Mouse (Mus musculus) kidney, embryonic 14.5 days (tissue): ENCODE results near the gene Gm20517. TPM values are rescaled to one million over a fixed set of nuclear protein-coding genes. Genes with fewer than 3 reads are reported as not detected.

Experiments
- ATAC-seq: fragments of 200-750 bp; cut with Nextera tagmentation; 2 replicates; pipeline ENCODE4 v1.8.0; 2017; ENCODE audit warnings: moderate number of reproducible peaks, mild to moderate bottlenecking, moderate TSS enrichment, moderate library complexity; ENCODE audit not compliant: low FRiP score, low TSS enrichment
- H3K27ac ChIP-seq: fragments of 300-500 bp; sonication (generic); 2 replicates; pipeline ENCODE4 v1.5.1; 2014; ENCODE audit warnings: low read depth, mild to moderate bottlenecking, low read length, moderate library complexity, mixed read lengths
- H3K27me3 ChIP-seq: fragments of 300-500 bp; sonication (generic); 2 replicates; pipeline ENCODE4 v1.6.1; 2014; ENCODE audit warnings: mild to moderate bottlenecking, low read length; ENCODE audit not compliant: control insufficient read depth, insufficient read depth
- H3K36me3 ChIP-seq: fragments of 300-500 bp; sonication (generic); 2 replicates; pipeline ENCODE4 v1.6.1; 2014; ENCODE audit warnings: low read length, mixed read lengths; ENCODE audit not compliant: control insufficient read depth, insufficient read depth
- H3K4me1 ChIP-seq: fragments of 300-500 bp; sonication (generic); 2 replicates; pipeline ENCODE4 v1.6.1; 2014; ENCODE audit warnings: low read length, mixed read lengths; ENCODE audit not compliant: control insufficient read depth, insufficient read depth
- H3K4me2 ChIP-seq: fragments of 300-500 bp; sonication (generic); replicated peaks from 2 replicates; pipeline ENCODE4 v1.6.1; 2014; ENCODE audit warnings: low read depth, mild to moderate bottlenecking, low read length
- H3K4me3 ChIP-seq: fragments of 300-500 bp; sonication (generic); 2 replicates; pipeline ENCODE4 v1.5.1; 2014; ENCODE audit warnings: mild to moderate bottlenecking, low read length
- H3K9ac ChIP-seq: fragments of 300-500 bp; sonication (generic); 2 replicates; pipeline ENCODE4 v1.6.1; 2014; ENCODE audit warnings: low read depth, mild to moderate bottlenecking, low read length, moderate library complexity
- H3K9me3 ChIP-seq: fragments of 300-500 bp; sonication (generic); 2 replicates; pipeline ENCODE4 v1.6.1; 2016; ENCODE audit warnings: low read length; ENCODE audit not compliant: control insufficient read depth
- WGBS: fragments of 180-500 bp; shearing (Covaris S2); extraction: QIAGEN DNeasy Blood & Tissue Kit; methylation state at CpG from one replicate; pipeline ENCODE4 v1.1.7; 2014; 5-methylcytosine and 5-hydroxymethylcytosine counted together
- polyA plus RNA-seq: library from polyadenylated mRNA; unstranded; fragments of >200 nt; fragmentation: Nextera tagmentation; extraction: Ambion mirVana; gene quantifications from 2 replicates; pipeline ENCODE4 v1.2.1, GENCODE M21; 2014

Gm20517 gene
- 1.6 and 4.2 TPM in 2 replicates for polyA plus RNA-seq

DNA sequence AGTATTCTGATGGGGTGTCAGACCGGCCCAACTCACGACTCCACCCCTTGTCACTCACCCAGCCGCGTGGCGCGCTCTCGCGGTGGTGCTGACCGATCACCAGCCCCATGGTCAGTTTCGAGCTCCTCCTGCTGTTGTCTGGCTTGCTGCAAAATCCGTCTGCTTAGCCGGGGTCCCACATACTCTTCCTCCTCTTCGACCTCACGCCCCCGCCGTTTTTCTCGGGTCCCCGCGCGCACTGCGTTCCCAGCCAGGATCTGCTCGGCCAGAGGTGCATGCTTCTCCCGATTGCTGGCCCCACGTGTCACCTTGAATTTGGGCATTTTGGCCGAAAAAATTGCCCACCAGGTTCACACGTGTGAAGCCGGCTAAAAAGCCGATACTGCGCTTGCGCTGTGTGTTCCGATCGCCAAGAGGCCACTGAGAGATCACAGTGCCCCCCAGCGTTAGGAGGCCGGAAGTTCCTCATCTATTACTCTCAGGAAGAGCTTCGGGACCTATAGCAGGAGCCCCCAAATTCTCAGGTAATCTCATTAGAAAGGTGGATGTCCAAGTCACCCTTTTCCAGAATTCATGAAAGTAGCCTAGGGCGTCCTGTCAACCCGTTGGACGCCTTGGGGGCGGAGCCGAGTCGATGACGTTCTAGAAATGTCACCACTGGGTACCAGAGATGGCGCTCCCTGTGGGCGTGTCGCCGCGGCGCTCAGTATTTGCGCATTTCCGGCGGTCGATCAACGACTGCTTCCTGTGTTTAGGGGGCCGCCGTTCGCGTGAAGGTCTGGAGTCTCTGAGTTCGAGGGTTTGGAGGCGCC lies at the start of gene Gm20517, which contains the start of the genes Bysl and Med20:
TSS of gene Gm20517 (plus strand) at position 741 of the 812 bp plus-strand sequence.
TSS of gene Bysl (minus strand) at position 644 of the 812 bp plus-strand sequence.
TSS of gene Med20 (plus strand) at position 734 of the 812 bp plus-strand sequence.
- ATAC-seq: peak; percentile 95
- Histone ChIP-seq H3K27me3 (no peaks in the 10 kb centered on the region), H3K9ac (peak within 1 kb of the TSS; percentile 84), H3K9me3 (no peaks in the 10 kb centered on the region), H3K4me3 (peak within 1 kb of the TSS; percentile 88), H3K27ac (peak within 1 kb of the TSS; percentile 67), H3K4me1 (peaks cover 18% of the 10 kb centered on the region; the same call in 1 of the 2 replicates), H3K4me2 (peak within 1 kb of the TSS; percentile 84), H3K36me3 (peaks cover 30% of the 10 kb centered on the region)
- WGBS: under 1% methylated on average over 59 of the region's 59 CpGs

DNA sequence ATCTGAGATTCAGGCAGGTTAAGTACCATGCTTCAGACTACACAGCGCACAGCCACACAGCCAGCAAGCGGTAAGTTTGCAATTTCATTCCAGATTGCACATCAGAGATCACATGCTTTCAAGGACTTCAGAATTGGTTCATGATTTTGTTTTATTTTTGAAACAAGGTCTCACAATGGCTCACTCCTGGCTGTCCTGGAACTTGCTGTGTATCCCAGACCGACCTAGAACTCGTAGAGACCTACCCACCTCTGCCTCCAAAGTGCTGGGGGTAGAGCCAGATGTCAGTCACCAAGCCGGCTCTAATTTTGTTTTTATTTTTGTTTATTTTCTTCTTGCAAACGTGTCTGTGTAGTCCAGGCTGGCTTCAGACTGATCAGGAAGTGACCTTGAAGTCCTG lies 48.5 kb upstream of the Gm20517 start:
- Histone ChIP-seq H3K9me3 (no peaks in the 10 kb centered on the region), H3K27me3 (no peaks in the 10 kb centered on the region), H3K4me2 (no peak overlapping the region), H3K4me3 (no peak overlapping the region), H3K27ac (no peak overlapping the region), H3K36me3 (no peaks in the 10 kb centered on the region), H3K4me1 (no peaks in the 10 kb centered on the region), H3K9ac (no peak overlapping the region)
- 76% methylated on average over 6 of the region's 6 CpGs for WGBS
- no peak for ATAC-seq

DNA sequence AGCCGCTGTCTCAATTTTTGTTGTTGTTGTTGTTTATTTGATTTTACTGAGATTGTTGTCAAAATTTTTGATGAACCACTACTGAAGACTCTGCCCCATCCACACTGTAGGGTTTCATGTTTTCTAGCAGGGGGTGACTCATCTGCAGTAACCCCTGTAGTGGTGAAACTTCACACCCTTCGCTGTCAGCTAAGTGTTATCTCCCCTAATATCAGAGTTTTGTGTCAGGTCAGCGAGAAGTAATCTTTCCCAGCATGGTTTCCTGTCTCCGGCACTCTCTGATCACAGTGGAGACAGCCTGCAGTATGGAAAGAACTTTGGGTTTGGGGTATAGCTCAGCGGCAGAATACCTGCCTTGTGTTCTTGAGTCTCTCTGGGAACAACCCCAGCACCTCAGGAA lies 46.8 kb upstream of the Gm20517 start:
- H3K9ac ChIP-seq: no peak overlapping the region
- ATAC-seq: no peak
- WGBS: 82% methylated on average over 5 of the region's 5 CpGs
- no peaks in the 10 kb centered on the region for H3K36me3 ChIP-seq
- no peak overlapping the region for H3K4me3 ChIP-seq
- H3K27ac ChIP-seq: no peak overlapping the region
- no peaks in the 10 kb centered on the region for H3K4me1 ChIP-seq
- no peaks in the 10 kb centered on the region for H3K27me3 ChIP-seq
- no peaks in the 10 kb centered on the region for H3K9me3 ChIP-seq
- H3K4me2 ChIP-seq: no peak overlapping the region

DNA sequence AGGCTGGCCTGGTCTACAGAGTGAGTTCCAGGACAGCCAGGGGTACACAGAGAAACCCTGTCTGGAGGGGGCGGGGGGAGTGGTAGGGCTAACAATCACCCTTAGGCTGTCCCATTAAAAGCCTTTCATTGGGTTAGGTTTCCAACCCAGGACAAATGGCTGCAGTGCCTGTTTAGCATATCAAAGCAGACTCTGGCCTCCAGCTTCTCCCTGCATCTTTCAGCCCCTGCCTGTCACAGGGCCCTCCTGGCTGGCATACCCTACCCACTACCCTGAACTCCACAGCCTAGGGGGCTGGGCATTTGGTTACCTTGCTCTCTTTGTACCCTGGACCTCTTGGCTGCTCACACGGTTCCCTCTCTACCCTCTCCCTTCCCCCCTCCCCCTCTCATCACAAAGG lies 45.3 kb upstream of the Gm20517 start:
- WGBS: 28% methylated on average over 2 of the region's 2 CpGs
- no peak overlapping the region for H3K27ac ChIP-seq
- no peak for ATAC-seq
- no peak overlapping the region for H3K4me2 ChIP-seq
- H3K4me3 ChIP-seq: no peak overlapping the region
- H3K27me3 ChIP-seq: no peaks in the 10 kb centered on the region
- no peak overlapping the region for H3K9ac ChIP-seq
- no peaks in the 10 kb centered on the region for H3K4me1 ChIP-seq
- H3K36me3 ChIP-seq: no peaks in the 10 kb centered on the region
- no peaks in the 10 kb centered on the region for H3K9me3 ChIP-seq

DNA sequence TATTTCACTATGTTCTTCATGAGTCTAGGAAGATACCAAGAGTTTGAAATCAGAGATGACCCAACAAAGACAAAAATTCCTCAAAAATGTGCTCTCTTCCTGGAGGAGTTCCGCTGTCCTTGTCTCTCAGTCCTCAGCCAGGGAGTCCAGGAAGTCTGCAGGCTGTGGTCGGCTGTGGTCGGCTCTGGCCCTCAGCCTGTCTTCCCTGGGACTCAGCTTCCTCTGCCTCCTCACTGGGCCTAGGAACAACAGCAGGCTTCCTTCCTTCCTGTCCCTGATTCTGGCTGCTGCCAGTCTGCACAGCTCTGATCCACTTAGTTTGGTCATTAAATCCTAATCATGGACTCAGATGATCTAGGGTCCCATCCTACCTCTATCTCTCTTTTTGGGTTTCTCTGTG lies 44.1 kb upstream of the Gm20517 start:
- no peak for ATAC-seq
- Histone ChIP-seq H3K4me3 (no peak overlapping the region), H3K27me3 (no peaks in the 10 kb centered on the region), H3K9me3 (no peaks in the 10 kb centered on the region), H3K4me2 (no peak overlapping the region), H3K36me3 (no peaks in the 10 kb centered on the region), H3K4me1 (no peaks in the 10 kb centered on the region), H3K9ac (no peak overlapping the region), H3K27ac (peak overlapping the region; percentile 3; the same call in 1 of the 2 replicates)
- 75% methylated on average over 3 of the region's 3 CpGs for WGBS

DNA sequence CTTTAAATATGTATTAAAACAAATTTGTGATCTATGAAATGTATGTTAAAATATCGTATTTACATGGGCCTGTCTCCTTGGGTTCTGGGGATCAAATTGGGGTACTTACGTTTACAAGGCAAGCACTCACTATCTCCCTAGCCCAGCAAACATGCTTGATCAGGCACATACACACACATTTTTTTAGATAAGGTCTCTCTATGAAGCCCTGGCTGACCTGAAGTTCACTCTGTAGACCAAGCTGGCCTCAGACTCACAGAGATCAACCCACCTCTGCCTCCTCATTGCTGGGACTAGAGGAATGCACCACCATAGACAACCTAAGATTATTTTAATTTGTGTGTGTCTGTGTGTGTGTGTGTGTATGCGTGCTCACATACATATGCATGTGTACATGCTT lies 43.0 kb upstream of the Gm20517 start:
- WGBS: 95% methylated on average over 3 of the region's 3 CpGs
- ATAC-seq: no peak

DNA sequence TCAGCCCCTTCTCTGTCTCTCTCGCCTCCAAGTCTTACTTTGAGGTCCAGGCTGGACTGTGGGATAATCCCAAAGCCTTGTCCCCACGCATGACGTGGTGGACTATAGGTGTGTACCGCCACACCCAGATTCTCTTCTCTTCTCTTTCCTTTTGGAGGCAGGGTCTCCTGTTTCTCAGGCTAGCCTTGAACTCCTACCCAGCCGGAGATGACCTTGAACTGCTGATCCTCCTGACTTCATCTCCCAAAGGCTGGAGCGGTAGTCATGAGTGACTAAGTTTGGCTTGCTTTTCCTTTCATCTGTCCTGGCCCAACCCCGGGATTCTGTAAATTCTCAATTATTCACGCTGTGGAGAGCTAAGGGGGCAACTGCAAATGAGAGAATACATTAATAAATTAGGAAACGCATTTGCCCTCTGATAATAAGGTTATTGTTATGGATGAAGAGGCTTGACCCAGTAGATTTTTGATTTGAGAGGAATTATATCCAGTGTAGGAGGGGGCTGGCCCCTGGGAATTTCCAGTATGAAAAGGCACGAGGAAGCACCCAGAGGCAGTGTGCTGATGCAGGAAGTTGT lies 42.4 kb upstream of the Gm20517 start:
- H3K27me3 ChIP-seq: no peaks in the 10 kb centered on the region
- H3K36me3 ChIP-seq: no peaks in the 10 kb centered on the region
- no peak overlapping the region for H3K4me2 ChIP-seq
- WGBS: 85% methylated on average over 10 of the region's 10 CpGs
- no peaks in the 10 kb centered on the region for H3K9me3 ChIP-seq
- H3K9ac ChIP-seq: no peak overlapping the region
- no peak overlapping the region for H3K4me3 ChIP-seq
- no peak overlapping the region for H3K27ac ChIP-seq
- no peaks in the 10 kb centered on the region for H3K4me1 ChIP-seq
- ATAC-seq: no peak

More for the DNA sequence above, 43.0 kb upstream of the Gm20517 start:
- no peak overlapping the region for H3K4me2 ChIP-seq
- H3K27me3 ChIP-seq: no peaks in the 10 kb centered on the region
- no peaks in the 10 kb centered on the region for H3K9me3 ChIP-seq
- no peaks in the 10 kb centered on the region for H3K36me3 ChIP-seq
- no peak overlapping the region for H3K27ac ChIP-seq
- no peak overlapping the region for H3K9ac ChIP-seq
- H3K4me3 ChIP-seq: no peak overlapping the region
- H3K4me1 ChIP-seq: no peaks in the 10 kb centered on the region

DNA sequence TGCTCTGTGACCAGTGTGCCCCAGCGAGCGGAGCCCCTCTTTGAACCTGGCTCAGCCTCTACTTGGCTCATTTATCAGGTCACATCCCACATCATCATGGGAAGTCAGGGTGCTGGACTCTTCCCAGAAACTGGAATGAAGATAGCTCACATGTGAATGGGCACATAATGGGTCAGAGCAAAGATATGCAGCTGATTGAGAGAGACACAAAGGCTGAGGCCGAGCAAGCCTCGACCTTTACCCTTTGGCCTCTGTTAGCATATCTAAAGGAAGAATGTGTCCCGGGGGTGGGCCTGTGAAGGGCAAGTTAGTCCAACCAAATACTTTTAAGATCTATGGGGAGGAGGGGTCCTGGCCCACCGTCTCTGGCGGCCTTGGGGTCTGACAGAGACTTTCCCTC lies 39.8 kb upstream of the Gm20517 start:
- Histone ChIP-seq H3K4me1 (no peaks in the 10 kb centered on the region), H3K27ac (no peak overlapping the region), H3K27me3 (no peaks in the 10 kb centered on the region), H3K36me3 (no peaks in the 10 kb centered on the region), H3K9ac (no peak overlapping the region), H3K4me3 (no peak overlapping the region), H3K9me3 (no peaks in the 10 kb centered on the region), H3K4me2 (no peak overlapping the region)
- ATAC-seq: no peak
- WGBS: 45% methylated on average over 7 of the region's 7 CpGs

DNA sequence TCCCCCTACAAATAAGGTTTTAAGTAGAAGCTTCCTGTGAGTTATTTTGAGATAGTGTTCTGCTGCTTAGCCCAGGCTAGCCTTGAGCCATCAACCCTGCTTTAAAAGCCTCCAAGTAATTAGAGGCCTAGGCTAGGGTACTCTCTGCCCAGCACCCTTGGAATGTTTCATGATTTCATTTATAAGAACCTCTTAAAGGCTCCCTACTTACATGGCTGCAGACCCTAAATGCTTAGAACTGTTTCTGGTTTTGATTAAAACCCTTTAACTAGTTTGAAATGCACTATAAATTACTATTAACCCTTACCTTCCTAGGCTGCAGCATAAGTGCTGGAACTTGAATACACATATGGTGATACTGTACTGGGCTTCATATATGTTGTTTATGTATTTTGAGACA lies 39.0 kb upstream of the Gm20517 start:
- Histone ChIP-seq H3K4me3 (no peak overlapping the region), H3K9me3 (no peaks in the 10 kb centered on the region), H3K4me2 (no peak overlapping the region), H3K27ac (no peak overlapping the region), H3K27me3 (no peaks in the 10 kb centered on the region), H3K36me3 (no peaks in the 10 kb centered on the region), H3K9ac (no peak overlapping the region), H3K4me1 (no peaks in the 10 kb centered on the region)
- no peak for ATAC-seq
